Mouse (Mus musculus) cortical plate, adult 2 months (tissue): ENCODE results near the gene Rab15.

ENCODE experiments used
- CTCF ChIP-seq: fragments of 200-500 bp; IDR thresholded peaks from 2 replicates; pipeline ENCODE4 v1.5.1; 2011; ENCODE audit warnings: mild to moderate bottlenecking, control low read depth, low read length; ENCODE audit not compliant: insufficient read depth; ENCODE audit errors: extremely low read depth
- POLR2A ChIP-seq: fragments of 200-500 bp; IDR thresholded peaks from 2 replicates; pipeline ENCODE4 v1.6.1; 2011; ENCODE audit warnings: mild to moderate bottlenecking, low read length, control low read depth; ENCODE audit not compliant: insufficient read depth; ENCODE audit errors: extremely low read depth

- TF ChIP-seq CTCF (no peak), POLR2A (no peak)
Measured at GRCm38 (mm10) chr12:76813543-76813942, 9.2 kb downstream of the Rab15 start.
